Mouse (Mus musculus) C2C12 (cell line): Measurements from ENCODE around the gene Txndc5. TPM values are rescaled to one million over a fixed set of nuclear protein-coding genes. Genes with fewer than 3 reads are reported as not detected.

ENCODE experiments used
- H3K27me3 ChIP-seq: one replicate; pipeline ENCODE4 v1.6.1; 2011; ENCODE audit not compliant: control insufficient read depth, insufficient read depth, insufficient read length
- H3K36me3 ChIP-seq: one replicate; pipeline ENCODE4 v1.6.1; 2011; ENCODE audit not compliant: control insufficient read depth, insufficient read depth
- H3K4me3 ChIP-seq: one replicate; pipeline ENCODE4 v1.5.1; 2011; ENCODE audit warnings: mild to moderate bottlenecking, control low read depth; ENCODE audit not compliant: poor library complexity, insufficient read depth, severe bottlenecking
- H3K79me2 ChIP-seq: one replicate; pipeline ENCODE4 v1.6.1; 2011; ENCODE audit not compliant: control insufficient read depth, insufficient read depth
- H3K79me3 ChIP-seq: one replicate; pipeline ENCODE4 v1.6.1; 2011; ENCODE audit warnings: low read depth, control low read depth
- H3ac ChIP-seq: one replicate; pipeline ENCODE3; 2011; ENCODE audit warnings: low read depth; ENCODE audit not compliant: control insufficient read depth, insufficient read length
- CEBPB ChIP-seq: IDR thresholded peaks from one replicate; pipeline ENCODE4 v1.6.1; 2011; ENCODE audit warnings: low read depth, mild to moderate bottlenecking, control low read depth, moderate library complexity
- CTCF ChIP-seq: IDR thresholded peaks from one replicate; pipeline ENCODE4 v1.5.1; 2011; ENCODE audit not compliant: control insufficient read depth, insufficient read depth, insufficient read length
- FOSL1 ChIP-seq: IDR thresholded peaks from one replicate; pipeline ENCODE4 v1.8.0; 2011; ENCODE audit warnings: mild to moderate bottlenecking, low read length; ENCODE audit not compliant: poor library complexity, insufficient read depth, severe bottlenecking
- MAX ChIP-seq: IDR thresholded peaks from one replicate; pipeline ENCODE4 v1.6.1; 2011; ENCODE audit warnings: mild to moderate bottlenecking, control low read depth
- MYOD1 ChIP-seq: IDR thresholded peaks from one replicate; pipeline ENCODE4 v1.6.1; 2011; ENCODE audit warnings: low read depth; ENCODE audit not compliant: control insufficient read depth, insufficient read length
- MYOG ChIP-seq: IDR thresholded peaks from one replicate; pipeline ENCODE4 v1.6.1; 2011; ENCODE audit not compliant: control insufficient read depth, insufficient read length; ENCODE audit errors: extremely low read depth
- USF1 ChIP-seq: IDR thresholded peaks from one replicate; pipeline ENCODE4 v1.6.1; 2011; ENCODE audit warnings: low read depth, mild to moderate bottlenecking, control low read depth, moderate library complexity
- polyA plus RNA-seq: library from polyadenylated mRNA; unstranded; fragments of >200 nt; fragmentation: generic; extraction: Trizol; gene quantifications from one replicate; pipeline ENCODE4 v1.2.1, GENCODE M21; 2012; ENCODE audit warnings: missing spikeins

Txndc5 gene
- polyA plus RNA-seq, 1 experiment = 225 TPM

GRCm38 (mm10) chr13:38531498-38531897, 2.9 kb upstream of the Txndc5 start:
- Histone ChIP-seq H3K27me3 (no peaks in the 10 kb centered on the region), H3K36me3 (no peaks in the 10 kb centered on the region), H3ac (no peak overlapping the region), H3K79me2 (peaks cover 15% of the 10 kb centered on the region), H3K4me3 (no peak overlapping the region), H3K79me3 (peaks cover 10% of the 10 kb centered on the region)
- no peak for TF ChIP-seq MYOG
- TF ChIP-seq FOSL1 = no peak
- no peak for TF ChIP-seq CEBPB
- TF ChIP-seq CTCF = no peak
- no peak for TF ChIP-seq USF1
- no peak for TF ChIP-seq MAX
- no peak for TF ChIP-seq MYOD1

GRCm38 (mm10) chr13:38529576-38529975, 952 bp upstream of the Txndc5 start:
- Histone ChIP-seq H3K79me2 (peaks cover 34% of the 10 kb centered on the region), H3K79me3 (peaks cover 28% of the 10 kb centered on the region), H3K27me3 (no peaks in the 10 kb centered on the region), H3ac (no peak overlapping the region), H3K4me3 (no peak overlapping the region), H3K36me3 (peaks cover 11% of the 10 kb centered on the region)
- TF ChIP-seq USF1 = no peak
- TF ChIP-seq CTCF = no peak
- no peak for TF ChIP-seq MYOD1
- TF ChIP-seq CEBPB = no peak
- TF ChIP-seq MYOG = no peak
- no peak for TF ChIP-seq MAX
- no peak for TF ChIP-seq FOSL1

GRCm38 (mm10) chr13:38527797-38528650, 600 bp downstream of the Txndc5 start:
- H3K79me3 ChIP-seq = peaks cover 40% of the 10 kb centered on the region
- TF ChIP-seq FOSL1 (no peak), USF1 (peak; percentile 65), MAX (peak; percentile 69), MYOD1 (no peak), CEBPB (no peak), MYOG (no peak)
- peak overlapping the region; percentile 81 for H3ac ChIP-seq
- no peaks in the 10 kb centered on the region for H3K27me3 ChIP-seq
- H3K79me2 ChIP-seq = peaks cover 49% of the 10 kb centered on the region
- H3K36me3 ChIP-seq = peaks cover 20% of the 10 kb centered on the region
- H3K4me3 ChIP-seq = peak overlapping the region; percentile 72

- no peaks in the 10 kb centered on the region for H3K27me3 ChIP-seq
- H3K79me3 ChIP-seq = peaks cover 47% of the 10 kb centered on the region
- H3K4me3 ChIP-seq = peak overlapping the region; percentile 72
- TF ChIP-seq MYOG (no peak), USF1 (no peak), CEBPB (no peak), MYOD1 (no peak), FOSL1 (no peak), CTCF (no peak), MAX (no peak)
- peaks cover 49% of the 10 kb centered on the region for H3K79me2 ChIP-seq
- H3ac ChIP-seq = peak overlapping the region; percentile 81
- H3K36me3 ChIP-seq = peaks cover 28% of the 10 kb centered on the region
Observed at GRCm38 (mm10) chr13:38527041-38527796, 1.4 kb downstream of the Txndc5 start.

GRCm38 (mm10) chr13:38526116-38526515, 2.5 kb downstream of the Txndc5 start:
- Histone ChIP-seq H3K79me2 (peaks cover 57% of the 10 kb centered on the region), H3K27me3 (no peaks in the 10 kb centered on the region), H3K79me3 (peaks cover 49% of the 10 kb centered on the region), H3K36me3 (peaks cover 38% of the 10 kb centered on the region), H3ac (no peak overlapping the region), H3K4me3 (peak overlapping the region; percentile 72)
- TF ChIP-seq USF1 = no peak
- TF ChIP-seq MAX = no peak
- no peak for TF ChIP-seq CTCF
- TF ChIP-seq FOSL1 = no peak
- no peak for TF ChIP-seq MYOD1
- no peak for TF ChIP-seq MYOG
- TF ChIP-seq CEBPB = no peak
